Mouse (Mus musculus) embryonic fibroblast, embryonic 13.5 days (primary cell): ENCODE results near the gene Cerk.

Experiments used
- CTCF ChIP-seq: IDR thresholded peaks from 2 replicates; pipeline ENCODE4 v1.5.1; 2011; ENCODE audit warnings: mild to moderate bottlenecking, control low read depth, low read length, moderate library complexity, borderline replicate concordance; ENCODE audit not compliant: insufficient read depth
- POLR2A ChIP-seq: IDR thresholded peaks from 2 replicates; pipeline ENCODE4 v1.6.1; 2011; ENCODE audit warnings: low read depth, mild to moderate bottlenecking, control low read depth, low read length, moderate library complexity

DNA sequence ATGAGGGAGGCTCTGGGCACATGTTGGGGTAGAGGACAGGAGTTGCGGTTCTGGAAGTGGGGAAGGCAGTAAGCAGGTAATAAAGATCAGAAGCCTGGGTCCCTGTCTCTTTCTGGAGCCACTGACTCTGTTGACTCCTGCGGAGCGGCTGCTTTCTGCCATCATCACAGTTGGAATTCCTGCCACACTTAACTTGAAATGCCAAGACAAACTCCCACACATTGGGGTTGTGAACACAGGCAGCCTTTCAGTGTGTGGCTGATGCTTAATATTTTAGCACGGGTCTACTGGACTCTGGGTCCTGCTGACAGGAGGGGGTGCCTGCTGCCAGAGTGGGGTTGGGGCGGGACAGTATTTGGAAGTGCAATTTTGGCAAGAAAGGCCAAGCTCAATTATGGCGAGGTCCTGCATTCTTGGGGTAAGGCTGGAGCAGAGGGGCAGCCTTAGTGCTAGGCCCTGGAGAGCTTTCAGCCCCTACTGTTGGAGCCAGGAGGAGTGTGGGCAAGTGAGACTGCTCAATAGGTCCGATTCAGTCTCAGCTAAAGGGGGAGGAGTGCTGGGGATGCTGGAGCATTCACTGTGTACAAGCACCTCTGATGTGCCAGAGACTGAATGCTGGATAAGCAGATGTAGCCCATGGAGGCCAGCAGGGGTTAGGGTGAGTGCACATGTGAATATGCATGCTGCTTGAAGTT is 33.7 kb upstream of the Cerk start:
- TF ChIP-seq CTCF (no peak), POLR2A (no peak)
